Mouse (Mus musculus) CH12.LX (cell line): ENCODE data around the gene E130309D02Rik. TPM values are rescaled to one million over a fixed set of nuclear protein-coding genes. Genes with fewer than 3 reads are reported as not detected.

Experiments
- DNase-seq: peaks from one replicate; pipeline ENCODE4 v3.0.0-alpha.2; 2013; ENCODE audit errors: extremely low read depth
- H3K27ac ChIP-seq: 2 replicates; pipeline ENCODE4 v1.5.1; 2012; ENCODE audit warnings: low read depth, mild to moderate bottlenecking, control low read depth, moderate library complexity; ENCODE audit not compliant: insufficient read depth
- H3K27me3 ChIP-seq: replicated peaks from 2 replicates; pipeline ENCODE3; 2012; ENCODE audit warnings: inconsistent platforms
- H3K36me3 ChIP-seq, 2 experiments: replicated peaks in 1 of 2; 2 replicates each; pipeline versions ENCODE3 to v1.6.1; 2012; ENCODE audit warnings: inconsistent platforms in 1 of 2, low read length in 1 of 2, mild to moderate bottlenecking in 1 of 2, mixed read lengths in 1 of 2, moderate library complexity in 1 of 2; ENCODE audit not compliant: control insufficient read depth in 1 of 2, insufficient read depth in 1 of 2
- H3K4me1 ChIP-seq, 2 experiments: 2 replicates each; pipeline ENCODE4 v1.6.1; 2012; ENCODE audit warnings: inconsistent platforms in 1 of 2, moderate library complexity in 1 of 2; ENCODE audit not compliant: insufficient read depth in 2 of 2, control insufficient read depth in 1 of 2
- H3K4me2 ChIP-seq: 2 replicates; pipeline ENCODE4 v1.6.1; 2012; ENCODE audit warnings: low read depth, mild to moderate bottlenecking, control low read depth; ENCODE audit not compliant: poor library complexity, insufficient read depth, severe bottlenecking
- H3K4me3 ChIP-seq, 3 experiments: fragments of 150-350 bp in 1 of 3; sonication (generic) in 1 of 3; replicated peaks in 1 of 3; 2 replicates each; pipeline versions ENCODE3 to v1.5.1; 2011 to 2012; ENCODE audit warnings: low read depth in 2 of 3, low read length in 2 of 3, mild to moderate bottlenecking in 2 of 3, moderate library complexity in 2 of 3, control low read depth in 1 of 3, improper control_type of control experiment in 1 of 3, inconsistent platforms in 1 of 3, mixed read lengths in 1 of 3; ENCODE audit not compliant: poor library complexity in 1 of 3
- H3K79me2 ChIP-seq: replicated peaks from 2 replicates; pipeline ENCODE4 v1.6.1; 2012; ENCODE audit warnings: mild to moderate bottlenecking, moderate library complexity; ENCODE audit not compliant: control insufficient read depth, poor library complexity, insufficient read depth, severe bottlenecking; ENCODE audit errors: extremely low read depth
- H3K9ac ChIP-seq: 2 replicates; pipeline ENCODE4 v1.6.1; 2012; ENCODE audit warnings: low read depth, mild to moderate bottlenecking, control low read depth, moderate library complexity; ENCODE audit not compliant: insufficient read depth
- H3K9me3 ChIP-seq: replicated peaks from 2 replicates; pipeline ENCODE3; 2012; ENCODE audit warnings: low read length, inconsistent platforms, mixed read lengths
- BHLHE40 ChIP-seq: IDR thresholded peaks from 2 replicates; pipeline ENCODE4 v1.6.1; 2011; ENCODE audit warnings: mild to moderate bottlenecking, low read depth, low read length, improper control_type of control experiment
- CHD1 ChIP-seq: IDR thresholded peaks from 2 replicates; pipeline ENCODE4 v1.6.1; 2012; ENCODE audit warnings: low read depth, low read length, improper control_type of control experiment, inconsistent platforms
- CTCF ChIP-seq, 2 experiments: IDR thresholded peaks in 1 of 2; conservative IDR thresholded peaks in 1 of 2; 2 replicates each; pipeline ENCODE4 v1.5.1; 2011 to 2012; ENCODE audit warnings: low read depth in 2 of 2, low read length in 2 of 2, improper control_type of control experiment in 1 of 2, inconsistent platforms in 1 of 2, mild to moderate bottlenecking in 1 of 2, moderate library complexity in 1 of 2
- E2F4 ChIP-seq: IDR thresholded peaks from 2 replicates; pipeline ENCODE4 v1.6.1; 2011; ENCODE audit warnings: low read depth, low read length, improper control_type of control experiment; ENCODE audit not compliant: insufficient replicate concordance
- ELF1 ChIP-seq: IDR thresholded peaks from 2 replicates; pipeline ENCODE4 v1.6.1; 2014; ENCODE audit warnings: low read depth, mild to moderate bottlenecking, inconsistent platforms, low read length, improper control_type of control experiment
- EP300 ChIP-seq: IDR thresholded peaks from 2 replicates; pipeline ENCODE4 v1.6.1; 2011; ENCODE audit warnings: low read length, improper control_type of control experiment
- ETS1 ChIP-seq: conservative IDR thresholded peaks from 2 replicates; pipeline ENCODE4 v1.6.1; 2012; ENCODE audit warnings: low read depth, mild to moderate bottlenecking, inconsistent platforms, low read length, improper control_type of control experiment, moderate library complexity
- GABPA ChIP-seq: IDR thresholded peaks from 2 replicates; pipeline ENCODE4 v1.6.1; 2012; ENCODE audit warnings: low read depth, low read length, improper control_type of control experiment, inconsistent platforms; ENCODE audit not compliant: insufficient replicate concordance
- IRF4 ChIP-seq: IDR thresholded peaks from 2 replicates; pipeline ENCODE4 v1.6.1; 2014; ENCODE audit warnings: low read depth, mild to moderate bottlenecking, inconsistent platforms, low read length, improper control_type of control experiment
- JUN ChIP-seq: IDR thresholded peaks from 2 replicates; pipeline ENCODE4 v1.6.1; 2011; ENCODE audit warnings: low read depth, mild to moderate bottlenecking, low read length, improper control_type of control experiment, moderate library complexity; ENCODE audit not compliant: insufficient read depth
- JUND ChIP-seq: conservative IDR thresholded peaks from 2 replicates; pipeline ENCODE4 v1.6.1; 2011; ENCODE audit warnings: low read depth, low read length, improper control_type of control experiment
- KAT2A ChIP-seq: IDR thresholded peaks from 2 replicates; pipeline ENCODE4 v1.6.1; 2012; ENCODE audit warnings: low read length, improper control_type of control experiment, inconsistent platforms; ENCODE audit not compliant: insufficient replicate concordance
- MAZ ChIP-seq: IDR thresholded peaks from 2 replicates; pipeline ENCODE4 v1.6.1; 2012; ENCODE audit warnings: low read depth, mild to moderate bottlenecking, inconsistent platforms, low read length, improper control_type of control experiment, moderate library complexity
- MXI1 ChIP-seq: IDR thresholded peaks from 2 replicates; pipeline ENCODE4 v1.6.1; 2011; ENCODE audit warnings: mild to moderate bottlenecking, low read depth, low read length, improper control_type of control experiment
- POLR2A ChIP-seq: IDR thresholded peaks from 2 replicates; pipeline ENCODE4 v1.6.1; 2011; ENCODE audit warnings: low read depth, mild to moderate bottlenecking, improper control_type of control experiment, low read length
- POLR2AphosphoS2 ChIP-seq: IDR thresholded peaks from 2 replicates; pipeline ENCODE4 v1.6.1; 2011; ENCODE audit warnings: low read depth, low read length, improper control_type of control experiment
- RCOR1 ChIP-seq: conservative IDR thresholded peaks from 2 replicates; pipeline ENCODE4 v1.6.1; 2012; ENCODE audit warnings: low read depth, mild to moderate bottlenecking, inconsistent platforms, low read length, improper control_type of control experiment
- SIN3A ChIP-seq: IDR thresholded peaks from 2 replicates; pipeline ENCODE4 v1.6.1; 2012; ENCODE audit warnings: low read length, improper control_type of control experiment, inconsistent platforms
- TBP ChIP-seq: conservative IDR thresholded peaks from 2 replicates; pipeline ENCODE4 v1.6.1; 2011; ENCODE audit warnings: low read depth, low read length, improper control_type of control experiment
- UBTF ChIP-seq: IDR thresholded peaks from 2 replicates; pipeline ENCODE4 v1.6.1; 2012; ENCODE audit warnings: low read depth, mild to moderate bottlenecking, inconsistent platforms, low read length, improper control_type of control experiment, moderate library complexity
- USF1 ChIP-seq: IDR thresholded peaks from 2 replicates; pipeline ENCODE4 v1.6.1; 2014; ENCODE audit warnings: low read depth, mild to moderate bottlenecking, inconsistent platforms, low read length, improper control_type of control experiment
- USF2 ChIP-seq: conservative IDR thresholded peaks from 2 replicates; pipeline ENCODE4 v1.6.1; 2011; ENCODE audit warnings: low read depth, low read length, improper control_type of control experiment
- ZC3H11A ChIP-seq: IDR thresholded peaks from 2 replicates; pipeline ENCODE4 v1.6.1; 2012; ENCODE audit warnings: low read depth, mild to moderate bottlenecking, inconsistent platforms, low read length, improper control_type of control experiment
- ZKSCAN1 ChIP-seq: IDR thresholded peaks from 2 replicates; pipeline ENCODE4 v1.6.1; 2012; ENCODE audit warnings: low read depth, inconsistent platforms, low read length, improper control_type of control experiment, borderline replicate concordance
- ZMIZ1 ChIP-seq: IDR thresholded peaks from 2 replicates; pipeline ENCODE4 v1.6.1; 2012; ENCODE audit warnings: low read depth, mild to moderate bottlenecking, inconsistent platforms, low read length, improper control_type of control experiment
- ZNF384 ChIP-seq: IDR thresholded peaks from 2 replicates; pipeline ENCODE4 v1.6.1; 2012; ENCODE audit warnings: low read depth, low read length, improper control_type of control experiment, inconsistent platforms
- dilution Hi-C: fragments of 300-500 bp; cut with MboI; formaldehyde crosslinking; loops from 2 replicates; pipeline ENCODE4 v1.14.3; 2020; ENCODE audit warnings: low sequenced_read_pairs; ENCODE audit not compliant: extremely low pct_unique_long_range_greater_than_20kb, extremely low pct_ligation_motif_present
- in situ Hi-C: fragments of 300-500 bp; cut with MboI; formaldehyde crosslinking; loops from 3 replicates; pipeline ENCODE4 v1.14.3; 2019; ENCODE audit warnings: low sequenced_read_pairs, low pct_ligation_motif_present, low pct_unique_long_range_greater_than_20kb, mixed read lengths
- polyA plus RNA-seq: library from polyadenylated mRNA; unstranded; fragments of >175 nt; gene quantifications from 2 replicates; pipeline ENCODE4 v1.2.1, GENCODE M21; 2012; ENCODE audit warnings: low read depth; ENCODE audit not compliant: insufficient read length
- total RNA-seq, 2 experiments: library from RNA; depleted of rRNA; stranded (reverse); fragments of 300-350 nt in 1 of 2; fragments of >200 nt in 1 of 2; gene quantifications; 2 replicates each; pipeline ENCODE4 v1.2.3; 2012 to 2014

The E130309D02Rik gene
- total and polyA plus RNA-seq, 3 experiments = 23.7 to 63.7 (median 32.7) TPM

GRCm38 (mm10) chr5:143253881-143254486 is 61.2 kb downstream of the E130309D02Rik start:
- Histone ChIP-seq H3K4me2 (no peak overlapping the region), H3K27ac (no peak overlapping the region), H3K4me1 (peaks cover 0 to 3% of the 10 kb centered on the region in 2 experiments; a peak in 1 of 4 replicates), H3K9me3 (peaks cover 35% of the 10 kb centered on the region), H3K36me3 (peaks cover 31 to 78% of the 10 kb centered on the region in 2 experiments), H3K79me2 (no peaks in the 10 kb centered on the region), H3K27me3 (no peaks in the 10 kb centered on the region), H3K9ac (no peak overlapping the region), H3K4me3 (no peak overlapping the region)
- in situ Hi-C loops (no loop called here), dilution Hi-C loops (no loop called here)
- TF ChIP-seq ZMIZ1 (no peak), UBTF (no peak), E2F4 (no peak), USF1 (no peak), CTCF (conservative IDR thresholded peaks at IDR 0.05 in 1 of 2, IDR thresholded peaks at IDR 0.05 in 1 of 2; ENCODE audit: low read depth in 2 of 2, low read length in 2 of 2) (no peak), SIN3A (no peak), POLR2A (no peak), CHD1 (no peak), ZC3H11A (no peak), JUND (no peak), TBP (no peak), JUN (no peak), MXI1 (no peak), GABPA (no peak), IRF4 (no peak), KAT2A (no peak), BHLHE40 (no peak), EP300 (no peak)
- DNase-seq = no peak

- H3K27me3 ChIP-seq = no peaks in the 10 kb centered on the region
- H3K36me3 ChIP-seq = peaks cover 31 to 82% of the 10 kb centered on the region in 2 experiments
- H3K27ac ChIP-seq = no peak overlapping the region
- in situ Hi-C loops (no loop called here), dilution Hi-C loops (no loop called here)
- no peaks in the 10 kb centered on the region for H3K79me2 ChIP-seq
- no peak overlapping the region for H3K4me2 ChIP-seq
- H3K9ac ChIP-seq = no peak overlapping the region
- TF ChIP-seq UBTF (no peak), ZKSCAN1 (no peak), EP300 (no peak), ZMIZ1 (no peak), ELF1 (no peak), MXI1 (no peak), USF2 (no peak), CHD1 (no peak), ETS1 (no peak), POLR2AphosphoS2 (no peak), ZNF384 (no peak), E2F4 (no peak), MAZ (no peak), KAT2A (no peak), POLR2A (no peak), RCOR1 (no peak)
- TF ChIP-seq, all 38 proteins: peak for 0
- Histone ChIP-seq H3K4me1 (peaks cover 0 to 3% of the 10 kb centered on the region in 2 experiments; a peak in 1 of 4 replicates), H3K4me3 (no peak overlapping the region), H3K9me3 (peaks cover 35% of the 10 kb centered on the region)
- DNase-seq = no peak
Observed at GRCm38 (mm10) chr5:143253186-143253880, 61.8 kb downstream of the E130309D02Rik start.
